Mouse (Mus musculus) urinary bladder, postnatal 25 days (tissue): ENCODE results near the gene Dgkz.

Source experiments
- DNase-seq: peaks from one replicate; pipeline ENCODE4 v3.0.0; 2022; ENCODE audit warnings: low spot score

Gene Dgkz

GRCm38 (mm10) chr2:91975581-91976541 is at the start of gene Dgkz:
Gene Dgkz (minus strand): TSS chr2:91975864.
- DNase-seq, result no peak

- no peak for DNase-seq
Measured at GRCm38 (mm10) chr2:92025202-92025601, 49.5 kb upstream of the Dgkz start.

GRCm38 (mm10) chr2:92024274-92024672 is 48.6 kb upstream of the Dgkz start, which contains the start of gene Creb3l1:
Gene Creb3l1 (minus strand): TSS chr2:92024502.
- peak; percentile 68 for DNase-seq

- peak; percentile 31 for DNase-seq
Measured at GRCm38 (mm10) chr2:92023362-92024273, 48.0 kb upstream of the Dgkz start.

- DNase-seq, result peak; percentile 18
Measured at GRCm38 (mm10) chr2:92020676-92021265, 45.1 kb upstream of the Dgkz start.

GRCm38 (mm10) chr2:92017440-92017839 is 41.8 kb upstream of the Dgkz start:
- DNase-seq, result no peak

GRCm38 (mm10) chr2:92016981-92017380 is 41.3 kb upstream of the Dgkz start:
- DNase-seq, result peak; percentile 38

GRCm38 (mm10) chr2:92014891-92015290 is 39.2 kb upstream of the Dgkz start:
- DNase-seq, result no peak

- no peak for DNase-seq
Measured at GRCm38 (mm10) chr2:92014248-92014647, 38.6 kb upstream of the Dgkz start.

- DNase-seq, result peak; percentile 48
Measured at GRCm38 (mm10) chr2:92012768-92013445, 37.2 kb upstream of the Dgkz start.

- no peak for DNase-seq
Measured at GRCm38 (mm10) chr2:92011424-92012353, 36.0 kb upstream of the Dgkz start.

GRCm38 (mm10) chr2:92008623-92009404 is 33.1 kb upstream of the Dgkz start:
- DNase-seq, result no peak

- DNase-seq, result peak; percentile 88
Measured at GRCm38 (mm10) chr2:92007933-92008622, 32.4 kb upstream of the Dgkz start.

- peak; percentile 55 for DNase-seq
Measured at GRCm38 (mm10) chr2:92006983-92007921, 31.6 kb upstream of the Dgkz start.

- DNase-seq, result no peak
Measured at GRCm38 (mm10) chr2:92006491-92006890, 30.8 kb upstream of the Dgkz start.

GRCm38 (mm10) chr2:92004617-92005016 is 29.0 kb upstream of the Dgkz start:
- peak; percentile 28 for DNase-seq

GRCm38 (mm10) chr2:91997905-91998608 is 22.4 kb upstream of the Dgkz start:
- no peak for DNase-seq
